Mouse (Mus musculus): ENCODE data around the gene Tec.

DNA sequence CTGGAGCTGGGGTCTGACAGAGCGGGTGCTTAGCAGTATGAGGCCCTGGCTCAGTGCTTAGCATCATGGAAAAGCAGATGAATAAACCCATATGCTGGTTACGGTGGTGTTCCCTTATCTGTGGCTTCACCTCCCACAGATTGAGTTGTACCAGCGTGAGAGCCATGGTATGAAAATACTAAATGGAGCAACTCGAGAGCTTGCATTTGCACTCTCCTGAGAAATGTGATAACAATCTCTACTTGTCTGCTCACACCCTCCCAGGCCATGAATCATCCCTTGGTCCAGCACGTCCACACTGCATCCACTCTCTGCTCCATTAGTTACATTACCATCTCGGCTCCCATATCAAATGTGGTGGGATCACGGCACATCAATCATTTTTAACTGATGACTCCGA, 84.3 kb downstream of the Tec start:
- TF ChIP-seq CTCF (IDR thresholded peaks at IDR 0.05; ENCODE audit: low read depth, low read length): no peak
- no peak for TF ChIP-seq POLR2A (IDR thresholded peaks at IDR 0.05; ENCODE audit: extremely low read depth, insufficient read depth, low read length)
